Mouse (Mus musculus) brain, embryonic 14.5 days (tissue): ENCODE results near the gene C1qtnf4.

Source experiments
- CTCF ChIP-seq: fragments of 200-500 bp; IDR thresholded peaks from 2 replicates; pipeline ENCODE4 v1.5.1; 2012; ENCODE audit warnings: inconsistent platforms, mild to moderate bottlenecking, moderate library complexity, borderline replicate concordance; ENCODE audit not compliant: insufficient read depth, insufficient read length; ENCODE audit errors: extremely low read depth
- POLR2A ChIP-seq: fragments of 200-500 bp; IDR thresholded peaks from 2 replicates; pipeline ENCODE4 v1.6.1; 2012; ENCODE audit warnings: mild to moderate bottlenecking, inconsistent platforms, borderline replicate concordance; ENCODE audit not compliant: poor library complexity, insufficient read depth, insufficient read length, severe bottlenecking; ENCODE audit errors: extremely low read depth

DNA sequence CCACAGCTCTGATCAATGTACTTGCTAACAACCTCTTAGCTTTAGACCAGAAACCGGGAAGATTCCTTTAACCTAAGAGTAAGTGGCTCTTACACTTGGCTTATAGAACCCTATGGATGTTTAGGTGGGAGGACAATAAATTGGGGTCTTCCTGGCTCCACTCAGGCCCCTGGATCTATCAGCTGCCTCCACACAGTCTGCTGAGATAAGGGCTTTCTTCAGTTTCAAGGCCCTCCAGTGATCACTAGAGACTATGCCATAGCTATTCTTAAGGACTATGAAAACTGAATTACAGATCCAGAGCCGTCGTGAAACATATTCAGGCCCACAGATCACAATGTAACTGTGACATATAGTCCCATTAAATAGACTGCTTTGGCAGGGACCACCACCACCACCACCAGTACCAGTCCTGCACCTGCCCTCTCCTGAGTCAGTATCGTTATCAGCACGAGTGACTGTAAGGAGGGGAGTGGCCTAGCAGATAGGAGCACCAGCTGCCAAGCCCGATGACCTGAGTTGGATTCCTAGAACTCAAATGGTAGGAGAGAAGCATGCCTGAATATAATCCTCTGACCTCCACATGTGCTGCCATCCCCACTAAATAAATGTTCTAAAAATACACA lies 8.1 kb downstream of the C1qtnf4 start:
- TF ChIP-seq POLR2A (no peak), CTCF (no peak)
